Mouse (Mus musculus) spleen, adult 12 weeks (tissue): Measurements from ENCODE around the gene Arhgef15.

Source experiments
- DNase-seq: peaks from one replicate; pipeline ENCODE4 v3.0.0; 2022; ENCODE audit warnings: low spot score

Gene Arhgef15

DNA sequence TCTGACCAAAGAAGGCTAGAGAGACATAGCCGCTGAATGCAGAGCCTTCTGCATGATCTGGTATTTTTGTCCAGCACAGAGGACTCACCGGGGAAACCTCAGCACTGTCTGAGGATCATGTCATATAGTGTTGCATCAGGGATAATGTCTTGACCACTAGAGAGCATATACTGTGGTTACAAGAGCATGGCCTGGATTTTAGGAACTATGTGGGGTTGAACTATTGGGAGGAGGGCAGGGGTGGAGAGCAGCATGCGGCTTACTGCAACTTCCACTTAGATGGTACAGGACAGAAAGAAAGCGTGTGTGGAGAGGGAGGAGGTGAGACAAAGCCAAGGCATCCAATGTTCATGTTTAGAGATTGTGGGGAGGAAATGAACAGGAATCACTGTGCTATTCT is 42.7 kb downstream of the Arhgef15 start:
- no peak for DNase-seq

- DNase-seq, result no peak
Observed at GRCm38 (mm10) chr11:68911531-68912177, 45.6 kb downstream of the Arhgef15 start.

DNA sequence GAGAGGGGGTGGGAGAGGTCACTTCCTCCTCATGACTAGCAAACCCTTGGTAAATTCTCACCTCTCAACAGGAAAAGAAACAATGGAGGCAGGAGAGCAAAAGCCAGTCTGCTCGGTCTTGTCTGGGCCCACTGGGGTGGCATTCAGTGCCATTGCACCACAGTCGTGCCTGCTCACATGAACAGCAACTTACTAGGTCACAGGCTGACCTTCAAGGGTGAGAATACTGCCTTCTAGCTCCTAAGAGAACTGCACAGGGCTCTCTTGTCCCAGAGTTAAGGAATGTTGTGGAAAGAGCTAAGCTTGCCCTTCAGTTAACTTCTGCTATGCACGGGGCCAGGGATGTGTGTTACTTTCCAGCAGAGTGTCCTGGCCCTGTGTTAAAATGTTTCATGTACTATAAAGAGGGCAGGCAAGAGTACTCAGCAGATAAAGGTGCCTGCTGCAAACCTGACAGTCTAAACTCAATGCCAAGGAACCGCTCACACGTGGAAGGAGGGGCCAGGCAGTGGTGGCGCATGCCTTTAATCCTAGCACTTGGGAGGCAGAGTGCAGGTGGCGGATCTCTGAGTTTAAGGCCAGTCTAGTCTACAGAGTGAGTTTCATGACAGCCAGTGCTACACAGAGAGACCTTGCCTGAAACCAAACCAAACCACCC is 48.3 kb downstream of the Arhgef15 start:
- DNase-seq, result no peak

GRCm38 (mm10) chr11:68907251-68907650 is 50.0 kb downstream of the Arhgef15 start:
- no peak for DNase-seq

GRCm38 (mm10) chr11:68906461-68906790 is 50.9 kb downstream of the Arhgef15 start:
- DNase-seq, result no peak

- DNase-seq, result no peak
Observed at GRCm38 (mm10) chr11:68905665-68906460, 51.4 kb downstream of the Arhgef15 start.

DNA sequence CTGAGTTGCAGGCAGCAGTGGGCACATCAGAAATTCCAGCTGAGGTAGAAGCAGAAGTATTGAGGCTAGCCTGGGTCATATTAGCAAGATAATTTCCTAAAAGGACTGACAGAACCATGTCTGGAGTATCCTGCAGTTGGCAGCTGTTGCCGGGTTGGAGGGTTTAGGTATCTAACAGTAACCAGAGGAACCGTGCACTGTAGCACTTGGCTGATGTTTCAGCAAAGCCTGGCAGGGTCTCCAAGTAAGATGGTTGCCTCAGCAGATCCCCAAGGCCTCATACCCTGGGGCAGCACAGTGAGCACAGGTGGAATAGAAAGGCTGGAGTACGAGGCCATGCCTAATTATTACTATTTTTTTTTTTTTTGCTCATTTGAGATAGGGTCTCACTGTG is 52.1 kb downstream of the Arhgef15 start:
- DNase-seq, result no peak

DNA sequence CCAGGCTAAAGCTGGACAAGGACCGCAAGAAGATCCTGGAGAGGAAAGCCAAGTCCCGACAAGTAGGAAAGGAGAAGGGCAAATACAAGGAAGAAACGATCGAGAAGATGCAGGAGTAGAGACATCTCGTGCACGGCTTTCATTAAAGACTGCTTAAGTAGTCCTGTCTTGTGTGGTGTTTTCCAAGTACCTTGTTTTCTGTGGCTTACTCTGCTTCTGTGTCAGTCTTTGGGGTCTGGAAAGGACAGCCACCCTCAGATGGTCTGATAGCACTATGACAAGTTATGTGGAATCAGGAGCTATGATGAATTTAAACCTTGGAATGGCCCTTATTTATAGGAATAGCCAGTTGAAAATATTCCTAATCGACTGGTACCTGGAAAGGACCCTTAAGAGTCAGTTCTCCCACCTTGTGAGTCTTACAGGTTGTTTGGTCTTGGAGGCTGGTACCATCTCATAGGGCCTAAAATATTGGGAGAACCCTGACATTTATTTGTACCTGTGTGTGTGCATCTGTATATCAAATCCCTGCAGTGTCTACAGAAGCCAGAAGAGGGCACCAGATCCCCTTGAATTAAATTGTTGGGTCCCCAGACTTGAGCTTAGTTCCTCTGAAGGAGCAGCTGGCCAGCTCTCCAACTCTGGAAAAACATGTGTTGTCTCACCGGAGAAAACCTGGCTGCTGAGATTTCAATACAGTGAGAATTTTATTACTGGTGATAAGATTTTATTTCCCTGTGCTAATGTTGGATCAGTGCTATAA is 52.7 kb downstream of the Arhgef15 start:
- peak; percentile 50 for DNase-seq

GRCm38 (mm10) chr11:68903775-68904174 is 53.5 kb downstream of the Arhgef15 start:
- no peak for DNase-seq

- no peak for DNase-seq
Observed at GRCm38 (mm10) chr11:68902823-68903222, 54.5 kb downstream of the Arhgef15 start.

GRCm38 (mm10) chr11:68902367-68902766 is 54.9 kb downstream of the Arhgef15 start:
- DNase-seq, result no peak

- no peak for DNase-seq
Observed at GRCm38 (mm10) chr11:68902047-68902364, 55.3 kb downstream of the Arhgef15 start.

DNA sequence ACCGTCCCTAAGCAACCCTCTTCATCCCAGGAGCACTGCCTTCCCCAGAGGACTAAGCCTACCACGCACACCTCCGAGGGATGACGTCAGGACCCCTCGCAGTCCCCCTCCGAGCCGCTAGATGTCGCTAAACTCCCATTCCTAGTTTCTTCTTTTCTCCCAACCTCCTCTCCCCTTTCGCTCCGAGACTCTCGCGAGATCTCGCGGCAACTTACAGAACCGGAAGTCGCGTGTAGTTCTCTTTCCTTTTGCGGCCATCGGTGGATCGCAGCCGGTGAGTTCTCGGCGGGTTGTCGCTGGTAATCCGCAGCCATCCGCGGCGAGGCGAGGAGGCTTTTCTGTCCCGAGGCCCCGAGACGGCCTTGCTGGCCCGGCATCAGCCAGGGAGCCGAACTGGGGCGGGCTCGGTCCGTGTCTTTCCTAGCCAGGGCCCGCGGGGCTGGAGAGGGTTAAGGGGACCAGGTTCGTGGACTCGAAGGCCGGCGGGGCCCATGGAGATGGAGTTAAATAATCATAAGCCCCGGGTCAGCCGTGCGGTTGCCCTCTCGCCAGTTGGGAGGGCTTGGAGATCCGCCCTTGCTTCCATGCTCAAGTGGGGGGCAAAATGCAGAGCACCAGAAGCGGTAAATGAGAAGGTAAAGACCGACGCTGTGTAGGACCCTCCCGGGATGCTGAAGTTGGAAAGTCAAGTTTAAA is 55.8 kb downstream of the Arhgef15 start, which contains the start of gene Rpl26:
TSS of gene Rpl26 (plus strand) at position 233 of the 696 bp plus-strand sequence.
- DNase-seq, result peak; percentile 98

DNA sequence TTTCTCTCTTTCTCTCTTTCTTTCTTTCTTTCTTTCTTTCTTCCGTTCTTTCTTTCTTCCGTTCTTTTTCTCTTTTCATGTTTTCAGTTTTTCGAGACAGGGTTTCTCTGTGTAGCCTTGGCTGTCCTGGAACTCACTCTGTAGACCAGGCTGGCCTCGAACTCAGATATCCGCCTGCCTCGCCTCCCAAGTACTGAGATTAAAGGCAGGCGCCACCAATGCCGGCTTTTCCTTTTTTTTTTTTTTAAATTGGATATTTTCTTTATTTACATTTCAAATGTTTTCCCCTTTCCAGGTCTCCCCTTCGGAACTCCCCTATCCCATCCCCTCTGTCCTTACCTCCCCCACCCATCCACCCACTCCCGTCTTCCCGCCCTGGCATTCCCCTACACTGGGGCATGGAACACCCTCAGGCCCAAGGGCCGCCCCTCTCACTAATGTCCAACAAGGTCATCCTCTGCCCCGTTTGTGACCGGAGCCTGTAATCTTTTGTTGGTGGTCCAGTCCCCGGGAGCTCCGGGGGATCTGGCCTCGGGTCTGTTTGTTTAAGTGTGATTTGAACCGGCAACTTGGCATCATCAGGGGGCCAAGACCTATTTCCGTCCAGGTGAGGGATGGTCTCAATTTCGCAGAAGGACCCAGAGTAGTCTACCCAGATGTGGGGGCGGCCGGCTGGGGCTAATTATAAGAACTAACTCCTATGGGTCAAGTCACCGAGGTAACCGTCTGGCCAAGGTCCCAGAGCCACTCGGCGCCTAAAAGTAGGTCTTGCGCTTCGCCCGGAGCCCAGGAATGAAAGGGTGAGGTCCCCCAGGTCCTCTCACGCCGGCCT is 56.5 kb downstream of the Arhgef15 start:
- no peak for DNase-seq

- DNase-seq, result no peak
Observed at GRCm38 (mm10) chr11:68899815-68900214, 57.5 kb downstream of the Arhgef15 start.

GRCm38 (mm10) chr11:68898790-68899189 is 58.5 kb downstream of the Arhgef15 start:
- DNase-seq, result no peak

DNA sequence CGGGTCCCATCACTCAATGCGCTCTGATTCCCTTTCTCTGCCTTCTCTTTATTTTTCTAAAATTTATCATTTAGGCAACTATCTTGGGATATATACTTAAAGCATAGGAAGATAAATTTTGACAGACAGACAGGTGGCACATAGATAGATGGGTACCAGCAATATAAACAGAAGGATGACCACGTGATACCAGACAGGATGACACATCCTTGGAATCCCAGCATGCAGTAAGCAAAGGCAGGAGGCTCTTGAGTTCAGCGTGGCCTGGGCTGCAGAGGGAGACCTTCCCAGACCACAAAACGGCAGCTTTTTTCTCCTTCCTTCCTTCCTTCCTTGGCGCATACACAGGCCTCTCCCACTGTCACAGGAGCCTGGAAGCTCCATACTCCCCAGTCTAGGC is 59.4 kb downstream of the Arhgef15 start:
- no peak for DNase-seq

- no peak for DNase-seq
Observed at GRCm38 (mm10) chr11:68897120-68897519, 60.2 kb downstream of the Arhgef15 start.

DNA sequence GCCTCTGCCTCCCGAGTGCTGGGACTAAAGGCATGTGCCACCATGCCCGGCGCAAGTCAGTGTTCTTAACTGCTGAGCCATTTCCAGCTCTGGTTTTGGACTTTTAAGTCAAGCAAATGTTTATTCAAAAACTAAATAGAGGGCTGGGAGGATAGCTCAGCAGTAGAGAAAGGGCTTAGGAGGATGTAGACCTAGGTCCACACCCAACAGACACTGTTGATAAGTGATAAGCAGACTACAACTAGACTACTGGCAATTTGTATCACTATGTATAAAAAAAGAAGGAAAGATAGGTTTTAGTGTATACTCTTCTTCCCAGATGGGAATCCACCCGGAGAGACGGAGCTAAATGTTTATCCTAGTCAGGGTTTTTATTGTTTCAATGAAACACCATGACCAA is 61.0 kb downstream of the Arhgef15 start:
- no peak for DNase-seq

DNA sequence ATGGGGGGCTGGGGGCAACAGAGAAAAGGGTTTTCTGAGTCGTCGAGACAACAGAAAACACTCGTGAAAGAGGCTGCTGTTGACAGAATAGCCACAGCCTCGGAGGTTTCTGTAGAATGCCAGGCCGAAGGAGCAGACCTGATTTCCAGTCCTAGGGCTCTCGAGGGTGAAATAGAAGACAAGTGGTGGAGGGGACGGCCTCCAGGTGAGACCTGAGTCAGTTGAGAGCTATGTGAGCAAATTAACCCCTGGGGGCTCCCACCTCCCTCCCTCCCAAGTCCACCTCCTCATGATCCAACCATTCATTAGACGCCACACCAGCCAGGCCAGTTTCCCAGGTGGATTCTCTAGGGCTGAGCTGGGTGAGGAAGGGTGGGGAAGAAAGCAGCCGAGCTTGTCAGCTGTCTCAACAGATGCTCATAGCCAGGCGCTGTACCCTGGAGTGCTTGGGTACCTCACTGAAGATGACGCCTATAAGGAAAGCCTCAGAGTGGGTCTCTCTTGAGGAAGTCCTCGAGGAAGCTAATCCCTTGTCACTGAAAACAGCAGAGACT is 63.3 kb downstream of the Arhgef15 start:
- no peak for DNase-seq
